Mouse (Mus musculus): Measurements from ENCODE around the gene Acot5. TPM values are rescaled to one million over a fixed set of nuclear protein-coding genes. Genes with fewer than 3 reads are reported as not detected.
A peak's percentile ranks its signal among the peaks of the same experiment; 100 is the strongest.
"Not testable (repeated sequence)": the region's sequence is repeated elsewhere in the genome, so short reads cannot be mapped to it uniquely, and the experiment has no call there.

The Acot5 gene
- polyA plus RNA-seq, 1 experiment from 2014 or later, result 0.54 TPM

- H3K36me3 ChIP-seq (replicated peaks; ENCODE audit: insufficient read depth, low read length), result no peaks in the 10 kb centered on the region
- no peaks in the 10 kb centered on the region for H3K27me3 ChIP-seq (ENCODE audit: insufficient read depth, low read length)
- no peak overlapping the region for H3K9ac ChIP-seq (replicated peaks)
- no peak overlapping the region for H3K4me2 ChIP-seq (ENCODE audit: low read depth, low read length)
- H3K4me3 ChIP-seq (ENCODE audit: low read depth, low read length), result no peak overlapping the region
- DNase-seq, result peak; percentile 77
- 48% methylated on average over 4 of the region's 4 CpGs for WGBS (ENCODE audit: insufficient replicate concordance)
- H3K9me3 ChIP-seq (ENCODE audit: low read length), result no peaks in the 10 kb centered on the region
- ATAC-seq, result peak; percentile 48; the same call in 1 of the 2 replicates
- peaks cover 4% of the 10 kb centered on the region; the same call in 1 of the 2 replicates for H3K4me1 ChIP-seq (ENCODE audit: insufficient read depth)
- TF ChIP-seq CTCF (IDR thresholded peaks at IDR 0.05; ENCODE audit: low read depth) (peak; percentile 93), EP300 (IDR thresholded peaks at IDR 0.05; ENCODE audit: low read depth) (no peak)
- no peak overlapping the region for H3K27ac ChIP-seq (ENCODE audit: low read depth)
Measured at GRCm38 (mm10) chr12:84030659-84031332, 38.3 kb upstream of the Acot5 start.

GRCm38 (mm10) chr12:84032854-84033253, 36.3 kb upstream of the Acot5 start:
- H3K9ac ChIP-seq (replicated peaks), result no peak overlapping the region
- no peak for TF ChIP-seq CTCF (IDR thresholded peaks at IDR 0.05; ENCODE audit: low read depth)
- peak; percentile 90 for TF ChIP-seq EP300 (IDR thresholded peaks at IDR 0.05; ENCODE audit: low read depth)
- no peak overlapping the region for H3K4me2 ChIP-seq (ENCODE audit: low read depth, low read length)
- DNase-seq, result peak; percentile 54
- no peak overlapping the region for H3K27ac ChIP-seq (ENCODE audit: low read depth)
- H3K4me3 ChIP-seq (ENCODE audit: low read depth, low read length), result no peak overlapping the region
- 53% methylated on average over 4 of the region's 4 CpGs for WGBS (ENCODE audit: insufficient replicate concordance)
- H3K9me3 ChIP-seq (ENCODE audit: low read length), result no peaks in the 10 kb centered on the region
- H3K27me3 ChIP-seq (ENCODE audit: insufficient read depth, low read length), result no peaks in the 10 kb centered on the region
- no peaks in the 10 kb centered on the region for H3K36me3 ChIP-seq (replicated peaks; ENCODE audit: insufficient read depth, low read length)
- peaks cover 6% of the 10 kb centered on the region; the same call in 1 of the 2 replicates for H3K4me1 ChIP-seq (ENCODE audit: insufficient read depth)
- ATAC-seq, result peak; percentile 90

GRCm38 (mm10) chr12:84033302-84033701, 35.8 kb upstream of the Acot5 start:
- not testable (repeated sequence) for H3K4me3 ChIP-seq (ENCODE audit: low read depth, low read length); H3K27ac ChIP-seq (ENCODE audit: low read depth); H3K9me3 ChIP-seq (ENCODE audit: low read length); H3K4me2 ChIP-seq (ENCODE audit: low read depth, low read length); H3K36me3 ChIP-seq (replicated peaks; ENCODE audit: insufficient read depth, low read length); H3K27me3 ChIP-seq (ENCODE audit: insufficient read depth, low read length); DNase-seq; H3K9ac ChIP-seq (replicated peaks); H3K4me1 ChIP-seq (ENCODE audit: insufficient read depth)
- peak; percentile 38 for ATAC-seq
- 39% methylated on average over 2 of the region's 2 CpGs for WGBS (ENCODE audit: insufficient replicate concordance)

DNA sequence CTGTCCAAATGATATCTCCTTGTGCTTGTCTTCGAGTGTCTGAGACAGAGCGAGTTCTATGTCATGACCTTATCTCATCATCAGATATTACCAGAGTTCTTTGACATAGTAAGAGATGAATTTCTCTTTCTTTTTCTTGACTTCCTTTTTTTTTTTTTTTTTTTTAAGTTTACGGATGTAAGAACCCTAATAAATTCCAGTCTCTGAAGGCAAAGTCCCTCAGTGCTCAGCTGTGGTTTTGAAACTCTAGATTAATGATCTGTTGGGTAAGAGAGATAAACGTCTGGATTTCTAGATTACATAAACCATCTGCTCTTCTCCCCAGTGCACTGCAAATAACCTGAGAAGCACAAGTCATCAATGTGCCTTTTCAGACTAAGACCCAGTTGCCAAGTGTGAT, 35.0 kb upstream of the Acot5 start:
- peaks cover 6% of the 10 kb centered on the region; the same call in 1 of the 2 replicates for H3K4me1 ChIP-seq (ENCODE audit: insufficient read depth)
- no peak overlapping the region for H3K9ac ChIP-seq (replicated peaks)
- ATAC-seq (no peak), DNase-seq (no peak)
- no peak overlapping the region for H3K4me3 ChIP-seq (ENCODE audit: low read depth, low read length)
- TF ChIP-seq CTCF (IDR thresholded peaks at IDR 0.05; ENCODE audit: low read depth), result no peak
- TF ChIP-seq EP300 (IDR thresholded peaks at IDR 0.05; ENCODE audit: low read depth), result peak; percentile 15; the same call in 1 of the 2 replicates
- no peaks in the 10 kb centered on the region for H3K27me3 ChIP-seq (ENCODE audit: insufficient read depth, low read length)
- H3K27ac ChIP-seq (ENCODE audit: low read depth), result no peak overlapping the region
- no peaks in the 10 kb centered on the region for H3K36me3 ChIP-seq (replicated peaks; ENCODE audit: insufficient read depth, low read length)
- H3K4me2 ChIP-seq (ENCODE audit: low read depth, low read length), result no peak overlapping the region
- no peaks in the 10 kb centered on the region for H3K9me3 ChIP-seq (ENCODE audit: low read length)
- 19% methylated on average over 4 of the region's 4 CpGs for WGBS (ENCODE audit: insufficient replicate concordance)

DNA sequence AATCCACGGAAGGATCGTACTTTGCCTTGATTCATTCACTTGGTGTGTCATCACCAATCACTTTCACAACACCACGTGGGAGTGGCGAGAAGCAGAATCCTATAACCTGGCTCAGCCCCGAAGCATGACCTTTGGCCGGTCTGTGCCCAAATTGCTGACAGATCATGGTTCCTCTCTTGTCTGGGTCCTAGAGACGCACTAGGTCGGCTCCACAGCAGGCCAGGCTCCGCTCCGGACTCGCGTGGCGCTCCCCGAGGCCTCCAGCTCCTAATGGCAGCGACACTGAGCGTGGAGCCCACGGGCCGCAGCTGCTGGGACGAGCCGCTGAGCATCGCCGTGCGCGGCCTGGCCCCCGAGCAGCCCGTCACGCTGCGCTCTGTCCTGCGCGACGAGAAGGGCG, 30.9 kb upstream of the Acot5 start, which contains the start of gene Acot4:
Gene Acot4, plus strand, starts transcription at position 139 of the 400 bp plus-strand sequence.
- H3K4me2 ChIP-seq (ENCODE audit: low read depth, low read length), result peak within 1 kb of the TSS; percentile 67
- WGBS (ENCODE audit: insufficient replicate concordance), result 18% methylated on average over 17 of the region's 32 CpGs
- ATAC-seq, result peak; percentile 83
- peak; percentile 75 for DNase-seq
- peak within 1 kb of the TSS; percentile 59 for H3K9ac ChIP-seq (replicated peaks)
- peak within 1 kb of the TSS; percentile 79 for H3K27ac ChIP-seq (ENCODE audit: low read depth)
- not testable (repeated sequence) for H3K4me1 ChIP-seq (ENCODE audit: insufficient read depth); H3K27me3 ChIP-seq (ENCODE audit: insufficient read depth, low read length); H3K36me3 ChIP-seq (replicated peaks; ENCODE audit: insufficient read depth, low read length); H3K9me3 ChIP-seq (ENCODE audit: low read length)
- TF ChIP-seq EP300 (IDR thresholded peaks at IDR 0.05; ENCODE audit: low read depth), result peak; percentile 66
- peak within 1 kb of the TSS; percentile 51 for H3K4me3 ChIP-seq (ENCODE audit: low read depth, low read length)

DNA sequence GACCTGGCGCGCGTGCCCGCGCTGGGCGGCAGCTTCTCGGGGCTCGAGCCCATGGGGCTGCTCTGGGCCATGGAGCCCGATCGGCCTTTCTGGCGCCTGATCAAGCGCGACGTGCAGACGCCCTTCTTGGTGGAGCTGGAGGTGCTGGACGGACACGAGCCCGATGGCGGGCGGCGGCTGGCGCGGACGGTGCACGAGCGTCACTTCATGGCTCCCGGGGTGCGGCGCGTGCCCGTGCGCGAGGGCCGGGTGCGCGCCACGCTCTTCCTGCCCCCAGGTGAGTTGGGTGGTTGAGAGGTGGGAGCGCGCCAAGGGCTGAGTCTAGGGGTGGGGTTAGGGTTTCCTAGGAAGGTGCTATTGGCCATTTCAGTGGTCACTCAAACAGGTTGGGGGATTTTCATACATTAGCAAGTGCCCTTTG, 30.4 kb upstream of the Acot5 start, which contains the start of gene Gm49366:
Gene Gm49366, plus strand, starts transcription at position 245 of the 421 bp plus-strand sequence.
- not testable (repeated sequence) for H3K9me3 ChIP-seq (ENCODE audit: low read length); H3K27me3 ChIP-seq (ENCODE audit: insufficient read depth, low read length); H3K4me1 ChIP-seq (ENCODE audit: insufficient read depth); H3K36me3 ChIP-seq (replicated peaks; ENCODE audit: insufficient read depth, low read length)
- H3K27ac ChIP-seq (ENCODE audit: low read depth), result peak within 1 kb of the TSS; percentile 79
- H3K4me2 ChIP-seq (ENCODE audit: low read depth, low read length), result peak within 1 kb of the TSS; percentile 67
- peak; percentile 73 for ATAC-seq
- H3K9ac ChIP-seq (replicated peaks), result peak within 1 kb of the TSS; percentile 59
- H3K4me3 ChIP-seq (ENCODE audit: low read depth, low read length), result peak within 1 kb of the TSS; percentile 51
- DNase-seq, result peak; percentile 61
- 9% methylated on average over 29 of the region's 39 CpGs for WGBS (ENCODE audit: insufficient replicate concordance)
